Mouse (Mus musculus): ENCODE measurements around the gene Rfx2.

Rfx2 gene

GRCm38 (mm10) chr17:56753452-56753851 lies 77.4 kb downstream of the Rfx2 start:
- no peak for DNase-seq (ENCODE audit: low spot score)

- no peak for DNase-seq (ENCODE audit: low spot score)
These were observed 79.3 kb downstream of the Rfx2 start for GRCm38 (mm10) chr17:56751404-56752072.

- no peak for DNase-seq (ENCODE audit: low spot score)
These were observed 86.6 kb downstream of the Rfx2 start for GRCm38 (mm10) chr17:56744173-56744572.

GRCm38 (mm10) chr17:56740788-56741160 lies 90.0 kb downstream of the Rfx2 start:
- DNase-seq (ENCODE audit: low spot score) = no peak

GRCm38 (mm10) chr17:56740118-56740787 lies 90.6 kb downstream of the Rfx2 start:
- no peak for DNase-seq (ENCODE audit: low spot score)

GRCm38 (mm10) chr17:56738221-56738620 lies 92.6 kb downstream of the Rfx2 start:
- no peak for DNase-seq (ENCODE audit: low spot score)

- DNase-seq (ENCODE audit: low spot score) = no peak
These were observed 94.3 kb downstream of the Rfx2 start for GRCm38 (mm10) chr17:56736534-56736933.

- no peak for DNase-seq (ENCODE audit: low spot score)
These were observed 101.2 kb downstream of the Rfx2 start for GRCm38 (mm10) chr17:56729656-56730055.

- DNase-seq (ENCODE audit: low spot score) = no peak
These were observed 101.7 kb downstream of the Rfx2 start for GRCm38 (mm10) chr17:56729151-56729550.

- DNase-seq (ENCODE audit: low spot score) = no peak
These were observed 102.7 kb downstream of the Rfx2 start for GRCm38 (mm10) chr17:56728117-56728516.

- DNase-seq (ENCODE audit: low spot score) = no peak
These were observed 103.2 kb downstream of the Rfx2 start for GRCm38 (mm10) chr17:56727659-56728058.

GRCm38 (mm10) chr17:56727029-56727649 lies 103.7 kb downstream of the Rfx2 start:
- DNase-seq (ENCODE audit: low spot score) = no peak

Measured in layer of hippocampus, adult 11-12 months (tissue).